Mouse (Mus musculus) kidney, postnatal 4 days (tissue): Measurements from ENCODE around the gene Cdk6.

Experiments
- DNase-seq, 2 experiments: peaks; one replicate each; pipeline ENCODE4 v3.0.0; 2021; ENCODE audit warnings: mixed read lengths in 2 of 2

Gene Cdk6

GRCm38 (mm10) chr5:3490358-3490757 lies 149.1 kb downstream of the Cdk6 start:
- no peak for DNase-seq

DNA sequence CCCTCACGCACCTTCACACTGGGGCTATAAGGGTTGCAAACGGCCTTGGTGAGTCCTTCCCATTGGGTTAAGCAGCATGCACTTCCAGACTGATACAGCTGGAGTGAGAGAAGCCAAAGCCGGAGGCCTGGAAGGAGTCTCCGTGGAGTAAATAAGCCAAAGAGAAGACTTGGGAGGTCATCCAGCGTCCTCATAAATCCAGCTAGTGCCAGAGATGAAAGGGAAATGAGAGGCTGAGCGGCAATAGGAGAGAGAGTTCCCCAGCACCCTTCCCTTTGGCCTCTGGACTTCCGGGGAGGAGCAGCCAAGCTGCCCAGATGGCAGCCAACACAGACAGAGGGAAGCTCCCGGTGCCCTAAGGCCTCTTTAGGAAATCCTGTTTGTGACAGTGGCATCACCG lies 149.8 kb downstream of the Cdk6 start:
- DNase-seq: peak; percentile 64 to 76

- DNase-seq: no peak
These were observed 150.6 kb downstream of the Cdk6 start for GRCm38 (mm10) chr5:3491883-3492282.

GRCm38 (mm10) chr5:3492776-3493636 lies 151.7 kb downstream of the Cdk6 start:
- no peak for DNase-seq

DNA sequence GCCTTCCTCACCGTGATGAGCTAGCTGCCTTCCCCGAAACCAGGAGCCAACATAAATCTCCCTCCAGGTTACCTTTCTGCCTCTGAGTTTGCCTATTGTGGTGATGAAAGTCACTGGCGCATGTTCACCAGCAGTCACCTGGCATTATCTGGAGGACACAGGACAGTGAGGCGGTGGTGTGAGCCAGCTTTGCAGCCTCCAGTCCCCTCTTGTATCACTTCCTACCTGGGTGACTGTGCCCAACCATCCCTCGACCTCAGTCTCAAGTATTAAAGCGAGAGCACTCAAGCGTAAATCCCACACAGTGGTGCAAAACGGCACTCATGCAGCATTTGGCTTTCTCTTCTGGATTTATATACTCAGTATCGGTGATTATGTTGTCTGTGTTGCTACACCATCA lies 152.7 kb downstream of the Cdk6 start:
- DNase-seq: no peak

DNA sequence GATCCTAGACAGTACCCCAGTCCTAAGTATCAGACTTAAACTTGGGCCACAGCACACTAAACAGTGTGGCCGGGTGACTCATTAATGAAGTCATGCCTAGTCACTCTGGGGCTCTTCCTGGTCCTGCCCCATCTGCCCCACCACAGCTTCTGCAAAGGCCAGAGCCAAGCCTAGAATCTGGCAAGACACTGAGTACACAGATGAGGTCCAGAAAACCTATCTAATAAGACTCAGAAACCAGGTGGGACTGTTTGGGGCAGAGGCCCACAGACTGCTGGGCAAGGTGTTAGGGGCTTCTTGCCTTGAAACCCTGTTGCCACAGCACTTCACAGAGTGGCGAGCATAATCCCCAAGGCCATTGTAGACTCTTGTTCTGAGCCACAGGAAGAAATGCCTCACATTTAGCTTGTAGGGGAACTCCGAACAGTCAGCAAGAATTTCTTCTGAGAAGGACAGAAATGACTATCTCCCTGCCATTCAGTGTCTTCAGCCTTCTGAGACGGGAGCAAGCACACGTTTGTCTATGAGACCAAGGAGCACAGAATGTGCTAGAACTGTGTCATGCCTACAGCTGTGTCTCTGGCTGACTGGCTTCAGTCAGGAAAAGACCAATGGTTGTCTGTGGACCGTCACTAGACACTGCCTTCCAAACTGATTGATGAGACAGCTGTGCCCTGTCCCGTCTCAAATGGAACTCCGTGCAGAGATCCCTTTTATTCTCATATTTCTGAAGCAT lies 153.3 kb downstream of the Cdk6 start:
- DNase-seq: no peak

- DNase-seq: no peak
These were observed 156.2 kb downstream of the Cdk6 start for GRCm38 (mm10) chr5:3497505-3497925.

DNA sequence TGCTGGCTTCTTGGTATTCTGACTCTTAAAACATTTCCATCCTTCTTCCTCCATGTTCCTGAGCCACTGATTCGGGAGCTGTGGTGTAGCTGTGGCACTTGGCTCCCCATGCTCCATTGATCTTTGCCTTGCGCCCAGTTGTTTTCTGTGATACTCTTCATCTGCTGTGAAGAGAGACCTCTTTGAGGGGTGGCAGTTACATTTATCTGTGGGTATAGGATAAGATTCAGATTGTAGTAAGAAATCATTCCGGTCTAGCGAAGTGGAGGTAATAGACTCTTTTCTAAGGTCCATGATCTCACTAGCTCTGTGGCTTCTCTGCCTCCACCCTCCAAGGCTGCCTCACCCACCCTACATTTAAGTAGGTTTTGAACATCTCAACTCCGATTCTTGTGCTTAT lies 159.0 kb downstream of the Cdk6 start:
- DNase-seq: no peak

DNA sequence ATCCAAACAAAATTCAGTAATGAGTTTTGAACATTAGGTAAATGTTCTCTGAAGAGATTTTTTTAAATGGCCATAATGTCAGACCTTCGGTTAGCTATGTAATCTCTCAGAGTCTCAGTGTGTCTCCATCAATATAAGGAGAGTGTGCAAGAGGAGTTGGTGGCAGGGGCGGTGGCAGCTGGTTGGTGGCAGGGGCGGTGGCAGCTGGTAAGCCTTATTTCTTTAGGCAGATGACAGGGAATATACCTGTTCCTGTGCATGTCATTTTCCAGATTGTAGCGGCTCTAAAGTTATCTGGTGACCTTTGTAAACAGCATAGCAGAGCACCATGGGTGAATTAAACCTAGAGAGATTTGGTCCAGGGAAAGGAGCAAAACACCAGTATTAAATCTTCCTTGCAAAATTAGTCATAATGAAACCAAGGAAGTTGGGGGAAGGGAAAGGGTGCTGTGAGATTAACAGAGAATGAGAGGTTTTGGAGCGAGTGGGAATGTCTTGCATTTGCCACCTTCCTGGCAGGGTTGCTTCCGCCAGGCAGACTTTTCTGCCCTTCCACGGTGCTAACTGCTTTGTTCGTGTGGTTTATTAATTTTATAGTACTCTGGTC lies 159.8 kb downstream of the Cdk6 start:
- no peak for DNase-seq

DNA sequence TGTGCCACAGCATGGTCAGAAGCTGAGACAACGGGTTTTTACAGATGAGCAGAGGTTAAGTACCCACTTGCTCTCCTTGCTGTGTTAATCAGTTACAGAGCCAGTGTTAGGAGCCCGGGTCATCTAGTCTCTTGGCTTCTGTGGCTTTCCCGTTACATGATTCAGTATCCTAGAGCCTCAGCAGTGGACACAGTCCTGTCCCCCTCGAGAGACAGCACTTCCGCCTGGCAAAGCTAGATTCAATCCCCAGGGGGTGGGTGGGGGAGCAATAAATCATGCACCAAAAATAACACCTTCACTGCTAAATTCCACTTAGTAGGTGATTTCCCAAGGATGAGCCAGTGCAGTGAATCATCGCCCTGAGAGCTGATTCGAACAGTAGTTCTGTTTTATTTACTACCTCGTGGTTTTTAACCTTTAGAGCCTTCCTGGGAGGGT lies 160.3 kb downstream of the Cdk6 start:
- DNase-seq: peak; percentile 21 to 50

GRCm38 (mm10) chr5:3502610-3503350 lies 161.5 kb downstream of the Cdk6 start:
- peak; percentile 56 to 65 for DNase-seq

DNA sequence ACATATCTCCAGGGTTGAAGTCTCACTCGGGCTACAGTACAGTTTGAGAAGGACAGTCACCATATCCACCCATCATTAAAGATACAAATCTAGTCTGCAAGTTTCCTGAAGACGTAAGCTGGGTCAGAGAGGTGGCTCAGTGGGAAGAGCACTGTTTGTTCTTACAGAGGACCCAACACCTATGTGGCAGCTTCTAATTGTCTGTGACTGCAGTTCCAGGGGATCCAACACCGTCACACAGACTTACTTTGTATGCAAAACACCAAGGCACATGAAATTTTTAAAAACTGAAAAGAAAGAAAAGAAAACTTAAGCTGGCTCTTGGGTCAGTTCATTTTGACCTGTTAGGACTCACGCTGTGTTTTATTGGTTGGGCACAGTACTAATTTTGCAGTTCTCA lies 162.1 kb downstream of the Cdk6 start:
- no peak for DNase-seq

GRCm38 (mm10) chr5:3503836-3504323 lies 162.6 kb downstream of the Cdk6 start:
- no peak for DNase-seq

DNA sequence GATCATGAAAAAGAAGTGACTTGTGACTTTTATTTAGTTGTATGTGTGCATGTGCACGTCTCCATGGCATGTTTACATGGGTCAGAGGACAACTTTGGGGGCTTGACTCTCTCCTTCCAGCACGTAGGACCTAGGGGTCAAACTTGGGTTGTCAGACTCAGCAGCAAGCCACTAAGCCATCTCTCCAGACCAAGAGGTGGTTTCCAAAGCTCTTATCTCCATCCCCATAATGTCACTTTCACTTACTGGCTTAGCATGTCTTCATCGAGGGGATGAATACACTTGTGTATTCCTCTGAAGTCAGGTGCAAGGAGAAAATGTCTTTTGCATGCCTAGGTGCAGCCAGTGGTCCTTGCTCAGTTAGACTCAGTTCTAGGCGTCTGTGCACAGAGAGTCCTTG lies 163.2 kb downstream of the Cdk6 start:
- no peak for DNase-seq

DNA sequence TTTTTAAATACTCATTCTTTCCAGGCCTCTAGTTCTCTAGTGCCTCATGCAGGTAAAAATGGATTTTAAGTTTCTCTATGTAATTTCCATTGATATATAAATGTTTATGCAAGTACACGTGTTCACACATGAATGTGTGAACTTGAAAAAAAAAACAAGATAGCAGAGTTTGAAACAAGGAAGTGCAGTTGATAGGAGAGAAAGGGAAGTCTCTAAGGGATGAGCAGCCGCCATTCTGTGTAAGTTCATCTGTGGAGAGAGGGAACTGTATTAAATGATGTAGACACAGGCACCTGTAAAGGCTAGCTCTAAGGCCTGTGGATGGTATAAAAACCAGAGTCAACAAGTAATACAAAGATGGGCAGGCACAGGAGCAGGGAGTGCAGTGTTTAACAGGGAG lies 164.3 kb downstream of the Cdk6 start:
- DNase-seq: no peak

DNA sequence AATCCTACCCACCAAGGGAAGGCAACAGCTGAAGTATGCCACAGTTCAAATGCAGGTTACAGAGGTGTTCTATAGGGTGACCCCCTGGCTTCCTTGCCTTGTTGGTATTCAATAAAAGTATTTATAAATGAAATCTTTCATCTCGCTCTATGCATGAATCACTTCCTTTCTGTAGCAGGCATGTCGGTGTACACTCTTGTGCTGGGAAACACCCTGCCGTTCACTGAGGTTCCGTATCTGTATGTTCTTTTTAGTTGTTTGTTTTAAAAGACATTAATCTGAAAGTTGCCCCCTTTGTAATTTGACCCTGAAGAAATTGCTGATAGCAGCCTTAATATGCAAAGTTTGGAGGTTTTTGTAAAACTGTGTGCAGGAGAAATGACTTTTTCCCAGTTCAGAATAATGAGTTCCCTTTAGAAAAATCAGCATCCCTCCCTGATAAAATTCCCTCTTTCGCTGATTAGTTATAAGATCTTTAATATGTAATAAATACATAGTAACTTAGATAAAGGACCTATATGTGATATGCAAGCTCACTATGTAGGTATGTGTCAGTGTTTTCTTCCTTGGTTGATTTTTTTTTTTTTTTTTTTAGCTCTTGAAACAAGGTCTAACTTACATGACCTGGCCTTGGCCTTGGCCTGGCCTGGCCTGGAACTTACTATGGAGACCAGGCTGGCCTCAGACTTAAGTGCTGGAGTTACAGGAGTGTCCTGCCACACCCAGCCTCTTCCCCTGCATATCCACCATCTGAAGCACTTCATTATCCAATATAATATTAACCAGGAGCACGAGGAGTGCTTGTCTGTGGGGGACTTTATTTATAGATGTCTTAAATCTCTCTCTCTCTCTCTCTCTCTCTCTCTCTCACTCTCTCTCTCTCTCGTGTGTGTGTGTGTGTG lies 167.4 kb downstream of the Cdk6 start:
- DNase-seq: no peak

GRCm38 (mm10) chr5:3509503-3509902 lies 168.2 kb downstream of the Cdk6 start:
- DNase-seq: no peak

GRCm38 (mm10) chr5:3511097-3511795 lies 170.0 kb downstream of the Cdk6 start:
- DNase-seq: no peak

- DNase-seq: no peak
These were observed 171.3 kb downstream of the Cdk6 start for GRCm38 (mm10) chr5:3512584-3512983.

- no peak for DNase-seq
These were observed 173.6 kb downstream of the Cdk6 start for GRCm38 (mm10) chr5:3514901-3515311.

DNA sequence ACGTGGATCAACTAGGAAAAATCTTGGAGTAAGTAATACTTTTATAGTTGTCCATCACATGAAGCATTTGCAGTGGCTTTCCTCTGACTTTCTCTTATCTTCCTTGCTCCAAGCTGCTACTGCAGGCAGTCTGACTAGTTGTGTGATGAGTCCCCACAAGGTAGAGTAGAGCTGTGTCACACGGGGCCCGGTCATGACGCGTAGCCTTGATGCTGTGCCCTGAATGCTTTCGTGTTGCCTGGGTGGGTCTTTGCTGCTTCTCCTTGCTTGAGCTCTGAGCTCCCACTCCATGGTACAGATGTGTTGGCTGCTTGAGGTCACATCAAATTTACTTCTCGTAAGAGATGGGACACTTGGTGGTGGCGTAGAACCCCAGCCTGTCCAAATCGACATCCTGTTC lies 174.2 kb downstream of the Cdk6 start:
- DNase-seq: no peak
